Mouse (Mus musculus) myocyte (in vitro differentiated cells): ENCODE measurements at regions not wholly inside any gene's neighbourhood (a gene's known extent, or its start where the extent isn't known, plus 50 kb on each side); places are given as distances from the start of the nearest gene placed in this dataset.

ENCODE experiments used
- H3K27me3 ChIP-seq: one replicate; pipeline ENCODE4 v1.6.1; 2011; ENCODE audit not compliant: control insufficient read depth, insufficient read depth, insufficient read length
- H3K36me3 ChIP-seq: one replicate; pipeline ENCODE4 v1.6.1; 2011; ENCODE audit not compliant: control insufficient read depth, insufficient read depth
- H3K4me2 ChIP-seq: one replicate; pipeline ENCODE4 v1.6.1; 2011; ENCODE audit warnings: low read depth, control low read depth
- H3K4me3 ChIP-seq: one replicate; pipeline ENCODE4 v1.5.1; 2011; ENCODE audit warnings: mild to moderate bottlenecking, control low read depth, moderate library complexity
- H3K79me2 ChIP-seq: one replicate; pipeline ENCODE4 v1.6.1; 2011; ENCODE audit not compliant: control insufficient read depth, insufficient read depth
- H3ac ChIP-seq: one replicate; pipeline ENCODE4 v1.6.1; 2011; ENCODE audit not compliant: control insufficient read depth, insufficient read length
- CEBPB ChIP-seq: IDR thresholded peaks from 2 replicates; pipeline ENCODE4 v1.6.1; 2011; ENCODE audit warnings: mild to moderate bottlenecking, moderate library complexity; ENCODE audit not compliant: poor library complexity, insufficient read depth, severe bottlenecking
- E2F4 ChIP-seq: IDR thresholded peaks from one replicate; pipeline ENCODE4 v1.6.1; 2011; ENCODE audit warnings: mild to moderate bottlenecking, control low read depth, moderate library complexity; ENCODE audit not compliant: insufficient read depth
- MAX ChIP-seq: IDR thresholded peaks from one replicate; pipeline ENCODE4 v1.6.1; 2011; ENCODE audit warnings: low read depth, mild to moderate bottlenecking, control low read depth
- MYOD1 ChIP-seq, 3 experiments: IDR thresholded peaks; one replicate each; pipeline ENCODE4 v1.6.1; 2011; ENCODE audit warnings: control low read depth in 2 of 3, low read depth in 2 of 3, mild to moderate bottlenecking in 2 of 3, moderate library complexity in 1 of 3; ENCODE audit not compliant: insufficient read length in 2 of 3, control insufficient read depth in 1 of 3
- MYOG ChIP-seq, 3 experiments: IDR thresholded peaks; one replicate each; pipeline ENCODE4 v1.6.1; 2011; ENCODE audit warnings: control low read depth in 2 of 3, low read depth in 2 of 3, mild to moderate bottlenecking in 2 of 3; ENCODE audit not compliant: insufficient read length in 2 of 3, control insufficient read depth in 1 of 3, insufficient read depth in 1 of 3
- POLR2A ChIP-seq: IDR thresholded peaks from one replicate; pipeline ENCODE4 v1.6.1; 2011; ENCODE audit warnings: low read depth, mild to moderate bottlenecking, control low read depth, moderate library complexity; ENCODE audit not compliant: insufficient read length
- POLR2AphosphoS2 ChIP-seq: IDR thresholded peaks from one replicate; pipeline ENCODE4 v1.6.1; 2011; ENCODE audit warnings: low read depth, control low read depth; ENCODE audit not compliant: insufficient read length
- REST ChIP-seq: IDR thresholded peaks from one replicate; pipeline ENCODE4 v1.6.1; 2011; ENCODE audit warnings: mild to moderate bottlenecking, control low read depth, moderate library complexity; ENCODE audit not compliant: insufficient read depth, insufficient read length
- SRF ChIP-seq: IDR thresholded peaks from one replicate; pipeline ENCODE4 v1.6.1; 2011; ENCODE audit warnings: low read depth; ENCODE audit not compliant: control insufficient read depth, insufficient read length
- TCF12 ChIP-seq: IDR thresholded peaks from one replicate; pipeline ENCODE4 v1.6.1; 2011; ENCODE audit warnings: mild to moderate bottlenecking, control low read depth; ENCODE audit not compliant: poor library complexity, insufficient read depth, severe bottlenecking
- TCF3 ChIP-seq: IDR thresholded peaks from one replicate; pipeline ENCODE4 v1.6.1; 2011; ENCODE audit warnings: low read depth, control low read depth; ENCODE audit not compliant: insufficient read length
- USF1 ChIP-seq: IDR thresholded peaks from one replicate; pipeline ENCODE4 v1.6.1; 2011; ENCODE audit warnings: low read depth, mild to moderate bottlenecking, control low read depth, moderate library complexity

DNA sequence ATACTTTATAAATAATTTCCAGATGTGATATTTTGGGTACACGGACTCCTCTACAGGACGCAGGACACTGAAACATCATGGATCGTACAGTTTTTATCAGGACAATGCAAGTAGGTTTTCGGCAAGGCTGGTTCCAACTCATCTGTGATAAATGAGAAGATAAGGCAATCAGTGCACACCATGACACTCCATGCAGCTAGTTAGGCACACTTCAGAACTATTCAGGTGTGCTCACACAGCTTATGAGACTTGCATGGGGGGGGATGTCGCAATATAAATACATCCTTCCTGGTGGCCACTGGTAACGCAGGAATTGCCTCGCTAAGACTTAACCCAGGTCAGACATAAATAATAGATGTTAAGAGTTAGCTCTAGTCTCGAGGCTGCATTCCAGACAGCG is 77.3 kb upstream of the Dnajc24 start:
- Histone ChIP-seq H3K4me2 (no peak overlapping the region), H3K79me2 (no peaks in the 10 kb centered on the region), H3ac (no peak overlapping the region), H3K36me3 (no peaks in the 10 kb centered on the region), H3K4me3 (no peak overlapping the region), H3K27me3 (peaks cover 5% of the 10 kb centered on the region)
- TF ChIP-seq TCF3 (no peak), TCF12 (no peak), SRF (no peak), POLR2AphosphoS2 (no peak), MYOG (IDR thresholded peaks at IDR 0.05; ENCODE audit: control insufficient read depth in 1 of 3, insufficient read depth in 1 of 3, insufficient read length in 2 of 3, low read depth in 2 of 3) (no peak), CEBPB (no peak), MAX (no peak), REST (no peak), E2F4 (no peak), POLR2A (no peak), MYOD1 (IDR thresholded peaks at IDR 0.05; ENCODE audit: control insufficient read depth in 1 of 3, insufficient read length in 2 of 3, low read depth in 2 of 3) (no peak), USF1 (no peak)

DNA sequence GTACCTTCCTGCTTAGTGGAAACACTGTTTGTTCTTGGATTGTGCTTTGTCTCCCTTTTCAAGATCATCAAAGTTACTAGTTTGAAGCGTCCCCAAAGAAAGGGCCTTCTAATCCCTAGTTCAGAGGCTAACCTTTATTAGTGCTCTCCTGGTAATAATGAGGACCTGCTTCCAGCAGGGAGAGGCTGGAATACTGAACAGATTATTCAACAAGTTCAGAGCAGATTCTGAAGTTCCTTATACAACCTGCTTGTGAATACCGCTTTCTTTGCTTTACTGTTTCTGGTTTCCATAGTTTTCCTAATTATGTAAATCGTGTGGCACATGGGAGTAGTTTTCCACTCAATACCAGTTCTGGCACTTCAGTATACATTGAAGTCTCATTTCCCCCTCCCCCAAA is 75.2 kb upstream of the Dnajc24 start:
- Histone ChIP-seq H3K79me2 (no peaks in the 10 kb centered on the region), H3K4me3 (no peak overlapping the region), H3ac (no peak overlapping the region), H3K36me3 (no peaks in the 10 kb centered on the region), H3K4me2 (no peak overlapping the region), H3K27me3 (peaks cover under 1% of the 10 kb centered on the region)
- TF ChIP-seq CEBPB = no peak
- TF ChIP-seq USF1 = no peak

DNA sequence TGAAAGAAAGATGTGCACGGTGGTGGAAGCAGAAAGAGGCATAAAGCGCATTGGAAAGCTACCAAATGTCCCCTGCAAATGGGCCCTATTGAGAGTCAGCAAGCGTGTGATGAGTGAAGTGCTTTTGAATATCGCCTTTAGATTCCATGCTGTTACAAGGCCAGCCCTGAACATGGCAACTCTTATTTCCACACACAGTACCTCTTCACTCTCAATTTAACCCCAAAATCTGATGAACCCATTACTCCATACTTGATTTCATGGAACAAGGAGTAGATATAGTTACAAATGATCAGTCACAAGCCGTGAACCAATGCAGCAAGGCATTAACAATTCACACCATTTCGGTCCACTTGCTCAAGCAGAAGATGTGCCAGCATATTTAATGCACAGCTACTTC is 71.1 kb upstream of the Dnajc24 start:
- Histone ChIP-seq H3K79me2 (no peaks in the 10 kb centered on the region), H3K36me3 (no peaks in the 10 kb centered on the region), H3ac (no peak overlapping the region), H3K27me3 (no peaks in the 10 kb centered on the region), H3K4me3 (no peak overlapping the region), H3K4me2 (no peak overlapping the region)
- TF ChIP-seq POLR2A (no peak), TCF12 (no peak), USF1 (no peak), MYOG (IDR thresholded peaks at IDR 0.05; ENCODE audit: control insufficient read depth in 1 of 3, insufficient read depth in 1 of 3, insufficient read length in 2 of 3, low read depth in 2 of 3) (no peak), CEBPB (no peak), REST (no peak), MAX (no peak)

DNA sequence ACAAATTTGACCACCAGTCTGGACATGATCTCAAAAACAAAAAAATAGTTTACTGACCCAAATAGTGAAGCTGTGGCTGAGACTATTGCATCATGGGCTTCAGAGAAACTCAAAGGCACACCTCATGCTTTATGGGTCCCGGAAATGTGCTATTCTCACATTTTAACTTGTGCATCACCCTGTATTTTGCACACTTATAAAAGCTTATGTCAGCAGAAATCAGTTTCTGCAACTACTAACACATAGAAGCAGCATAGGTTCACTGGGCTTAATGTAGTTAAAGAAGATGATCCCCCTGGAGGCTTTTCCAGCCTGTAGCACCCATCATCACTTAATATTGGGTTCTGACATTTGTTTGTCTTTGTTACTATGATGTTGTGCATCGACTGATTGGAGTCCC is 61.0 kb upstream of the Dnajc24 start:
- Histone ChIP-seq H3K79me2 (no peaks in the 10 kb centered on the region), H3K27me3 (no peaks in the 10 kb centered on the region), H3K36me3 (no peaks in the 10 kb centered on the region), H3ac (no peak overlapping the region), H3K4me2 (no peak overlapping the region), H3K4me3 (no peak overlapping the region)
- TF ChIP-seq TCF12 (no peak), SRF (no peak), TCF3 (no peak), MAX (no peak), MYOG (IDR thresholded peaks at IDR 0.05; ENCODE audit: control insufficient read depth in 1 of 3, insufficient read depth in 1 of 3, insufficient read length in 2 of 3, low read depth in 2 of 3) (no peak), MYOD1 (IDR thresholded peaks at IDR 0.05; ENCODE audit: control insufficient read depth in 1 of 3, insufficient read length in 2 of 3, low read depth in 2 of 3) (no peak), POLR2A (no peak), E2F4 (no peak), POLR2AphosphoS2 (no peak), USF1 (no peak), REST (no peak), CEBPB (no peak)
